ENCODE assay signal across 9 mouse cellular contexts in the genomic region with DNA sequence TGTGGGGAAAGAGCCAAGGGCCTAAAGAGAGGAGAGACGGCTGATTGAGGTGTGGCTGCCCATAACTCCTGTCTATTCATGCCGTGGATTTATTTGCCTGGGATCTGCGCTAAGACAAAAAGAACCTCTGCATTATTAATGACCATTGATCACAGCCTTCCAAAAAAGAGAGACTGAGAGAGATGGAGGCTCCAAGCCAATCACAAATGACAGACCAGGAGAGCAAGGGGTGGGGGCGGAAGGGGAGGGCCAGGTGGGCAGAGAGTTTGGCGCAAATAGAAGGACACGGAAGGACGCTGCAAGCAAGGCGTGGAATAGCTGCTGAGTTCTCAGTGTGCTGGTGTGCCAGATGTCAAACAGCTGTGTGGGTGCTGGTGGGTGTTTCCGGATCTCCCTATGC. TPM values are rescaled to one million over a fixed set of nuclear protein-coding genes. Genes with fewer than 3 reads are reported as not detected.
A peak's percentile ranks its signal among the peaks of the same experiment; 100 is the strongest.
DNase-seq lines count a peak whose midpoint lies in the region; ATAC-seq lines count a peak whose summit lies in the region.
"Had no signal": no experiment of that assay in that cellular context is flagged by ENCODE, and none has a peak within 500 bp of the region (broad histone marks: within the 10 kb centered on the region; RNA-seq: fewer than 3 reads in every experiment).

Gene Htr1d, plus strand, starts transcription at position 301 of the 400 bp plus-strand sequence.

- H3K4me1 ChIP-seq in kidney, embryonic 14.5 days (ENCODE audit: control insufficient read depth, insufficient read depth, low read length) = peaks cover 10% of the 10 kb centered on the region
- peaks cover 18% of the 10 kb centered on the region for H3K4me1 ChIP-seq in embryonic facial prominence, embryonic 13.5 days
- H3K4me1 ChIP-seq in intestine, embryonic 14.5 days (replicated peaks; ENCODE audit: control insufficient read depth, insufficient read depth, low read length) = peaks cover 8% of the 10 kb centered on the region
- peaks cover 9% of the 10 kb centered on the region; the same call in 1 of the 2 replicates for H3K4me1 ChIP-seq in midbrain, embryonic 16.5 days (ENCODE audit: control insufficient read depth, insufficient read depth, low read length)

- peak within 1 kb of the TSS; percentile 97 for H3K4me2 ChIP-seq in kidney, embryonic 14.5 days (replicated peaks; ENCODE audit: low read depth, low read length)
- H3K4me2 ChIP-seq in embryonic facial prominence, embryonic 13.5 days = peak within 1 kb of the TSS; percentile 98
- peak within 1 kb of the TSS; percentile 96 for H3K4me2 ChIP-seq in intestine, embryonic 14.5 days (ENCODE audit: low read length)
- peak within 1 kb of the TSS; percentile 95 for H3K4me2 ChIP-seq in midbrain, embryonic 16.5 days (ENCODE audit: low read length)

- H3K4me3 ChIP-seq in kidney, embryonic 14.5 days (ENCODE audit: low read length) = peak within 1 kb of the TSS; percentile 54
- H3K4me3 ChIP-seq in embryonic facial prominence, embryonic 13.5 days = peak within 1 kb of the TSS; percentile 58
- peak within 1 kb of the TSS; percentile 43 for H3K4me3 ChIP-seq in intestine, embryonic 14.5 days (ENCODE audit: low read depth, low read length)
- H3K4me3 ChIP-seq in midbrain, embryonic 16.5 days (ENCODE audit: low read depth, low read length) = peak within 1 kb of the TSS; percentile 55

- 71% methylated on average over 9 of the region's 9 CpGs for WGBS in kidney, embryonic 14.5 days
- 70% methylated on average over 9 of the region's 9 CpGs for WGBS in embryonic facial prominence, embryonic 13.5 days
- 61% methylated on average over 9 of the region's 9 CpGs for WGBS in intestine, embryonic 14.5 days
- 71% methylated on average over 9 of the region's 9 CpGs for WGBS in midbrain, embryonic 16.5 days

- no peak for DNase-seq in kidney, adult 8-10 months
- no peak for DNase-seq in intestine, embryonic 14.5 days (ENCODE audit: low spot score)
- DNase-seq in left cerebral cortex, adult 18-20 months (ENCODE audit: low spot score in 2 of 2) = no peak
- no peak for DNase-seq in spleen, adult 18-20 months
- DNase-seq in left cerebral cortex, adult 9 months (ENCODE audit: low spot score in 2 of 2) = no peak
- DNase-seq: cerebellum, adult 11 months had no signal

- peaks cover 30% of the 10 kb centered on the region for H3K27me3 ChIP-seq in kidney, embryonic 14.5 days (ENCODE audit: control insufficient read depth, insufficient read depth, low read length)
- H3K27me3 ChIP-seq in embryonic facial prominence, embryonic 13.5 days = peaks cover 74% of the 10 kb centered on the region
- H3K27me3 ChIP-seq in intestine, embryonic 14.5 days (replicated peaks; ENCODE audit: control insufficient read depth, insufficient read depth, low read length) = peaks cover 38% of the 10 kb centered on the region
- H3K27me3 ChIP-seq in midbrain, embryonic 16.5 days (ENCODE audit: control insufficient read depth, insufficient read depth, low read depth, low read length) = peaks cover 9% of the 10 kb centered on the region

- no peak for ATAC-seq in kidney, embryonic 14.5 days (ENCODE audit: low FRiP score, low TSS enrichment)
- no peak for ATAC-seq in embryonic facial prominence, embryonic 13.5 days (ENCODE audit: insufficient number of reproducible peaks, insufficient read depth, low FRiP score, low TSS enrichment, low read depth)
- no peak for ATAC-seq in intestine, embryonic 14.5 days (replicated peaks; ENCODE audit: low FRiP score, low TSS enrichment, low read depth)
- ATAC-seq in midbrain, embryonic 16.5 days = no peak

- H3K36me3 ChIP-seq in kidney, embryonic 14.5 days (ENCODE audit: control insufficient read depth, insufficient read depth, low read length) = no peaks in the 10 kb centered on the region
- H3K36me3 ChIP-seq in embryonic facial prominence, embryonic 13.5 days = no peaks in the 10 kb centered on the region
- no peaks in the 10 kb centered on the region for H3K36me3 ChIP-seq in intestine, embryonic 14.5 days (ENCODE audit: control insufficient read depth, insufficient read depth, low read length)
- no peaks in the 10 kb centered on the region for H3K36me3 ChIP-seq in midbrain, embryonic 16.5 days (ENCODE audit: control insufficient read depth, insufficient read depth, low read length)

- no peak within 1 kb of the TSS for H3K27ac ChIP-seq in kidney, embryonic 14.5 days (ENCODE audit: low read depth, low read length)
- H3K27ac ChIP-seq in embryonic facial prominence, embryonic 13.5 days = no peak within 1 kb of the TSS
- no peak within 1 kb of the TSS for H3K27ac ChIP-seq in intestine, embryonic 14.5 days (ENCODE audit: low read depth)
- no peak within 1 kb of the TSS for H3K27ac ChIP-seq in midbrain, embryonic 16.5 days (ENCODE audit: low read length)

- H3K9me3 ChIP-seq in kidney, embryonic 14.5 days (ENCODE audit: control insufficient read depth, low read length) = no peaks in the 10 kb centered on the region
- no peaks in the 10 kb centered on the region for H3K9me3 ChIP-seq in embryonic facial prominence, embryonic 13.5 days
- no peaks in the 10 kb centered on the region for H3K9me3 ChIP-seq in intestine, embryonic 14.5 days (ENCODE audit: control insufficient read depth, low read length)
- no peaks in the 10 kb centered on the region for H3K9me3 ChIP-seq in midbrain, embryonic 16.5 days (replicated peaks; ENCODE audit: control insufficient read depth, low read length, poor library complexity, severe bottlenecking)

- peak within 1 kb of the TSS; percentile 55 for H3K9ac ChIP-seq in kidney, embryonic 14.5 days (ENCODE audit: low read depth, low read length)
- H3K9ac ChIP-seq in embryonic facial prominence, embryonic 13.5 days = peak within 1 kb of the TSS; percentile 73
- H3K9ac ChIP-seq in intestine, embryonic 14.5 days (ENCODE audit: low read length) = peak within 1 kb of the TSS; percentile 35
- H3K9ac ChIP-seq in midbrain, embryonic 16.5 days (ENCODE audit: low read depth, low read length) = peak within 1 kb of the TSS; percentile 64

RNA-seq across cellular contexts. Expression of gene Htr1d, which starts in this region (rescaled TPM):
- 0.47 and 0.60 TPM in 2 replicates for polyA plus RNA-seq in kidney, embryonic 14.5 days (2014; fragmentation: Nextera tagmentation; extraction: Ambion mirVana)
- 0.52 and 0.56 TPM in 2 replicates for polyA plus RNA-seq in embryonic facial prominence, embryonic 13.5 days (2015; fragmentation: Nextera tagmentation; extraction: Ambion mirVana)
- 0.12 and 0.16 TPM in 2 replicates for polyA plus RNA-seq in intestine, embryonic 14.5 days (2014; fragmentation: Nextera tagmentation; extraction: Ambion mirVana)
- 2.8 TPM in 2 replicates for polyA plus RNA-seq in midbrain, embryonic 16.5 days (2015; fragmentation: Nextera tagmentation; extraction: Ambion mirVana)
- 1 to 10 TPM; 5.7 to 5.9 TPM for total RNA-seq in left cerebral cortex, adult 18-20 months (2021)
